Mouse (Mus musculus): ENCODE data around the gene Pold4. TPM values are rescaled to one million over a fixed set of nuclear protein-coding genes. Genes with fewer than 3 reads are reported as not detected.

Pold4 gene
- total RNA-seq (2017) = 61.0 and 88.8 TPM in 2 replicates

- ATAC-seq (replicated peaks in 1 of 2; ENCODE audit: insufficient read depth in 1 of 2, low FRiP score in 2 of 2, low TSS enrichment in 1 of 2, low read depth in 1 of 2, poor library complexity in 2 of 2, severe bottlenecking in 2 of 2) = peak; percentile 88 to 89
Observed at GRCm38 (mm10) chr19:4231253-4232185, at the start of gene Pold4. Gene Pold4 (plus strand): TSS chr19:4231899.

GRCm38 (mm10) chr19:4183689-4184088, 48.0 kb upstream of the Pold4 start:
- no peak for ATAC-seq (replicated peaks in 1 of 2; ENCODE audit: insufficient read depth in 1 of 2, low FRiP score in 2 of 2, low TSS enrichment in 1 of 2, low read depth in 1 of 2, poor library complexity in 2 of 2, severe bottlenecking in 2 of 2)

GRCm38 (mm10) chr19:4184976-4185975, 46.4 kb upstream of the Pold4 start:
- ATAC-seq (replicated peaks in 1 of 2; ENCODE audit: insufficient read depth in 1 of 2, low FRiP score in 2 of 2, low TSS enrichment in 1 of 2, low read depth in 1 of 2, poor library complexity in 2 of 2, severe bottlenecking in 2 of 2) = peak; percentile 65 to 75

GRCm38 (mm10) chr19:4187303-4187702, 44.4 kb upstream of the Pold4 start:
- no peak for ATAC-seq (replicated peaks in 1 of 2; ENCODE audit: insufficient read depth in 1 of 2, low FRiP score in 2 of 2, low TSS enrichment in 1 of 2, low read depth in 1 of 2, poor library complexity in 2 of 2, severe bottlenecking in 2 of 2)

- no peak for ATAC-seq (replicated peaks in 1 of 2; ENCODE audit: insufficient read depth in 1 of 2, low FRiP score in 2 of 2, low TSS enrichment in 1 of 2, low read depth in 1 of 2, poor library complexity in 2 of 2, severe bottlenecking in 2 of 2)
Observed at GRCm38 (mm10) chr19:4189051-4189620, 42.6 kb upstream of the Pold4 start.

GRCm38 (mm10) chr19:4190831-4191334, 40.8 kb upstream of the Pold4 start, which contains the start of gene Tbc1d10c:
Gene Tbc1d10c (minus strand): TSS chr19:4191284.
- ATAC-seq (replicated peaks in 1 of 2; ENCODE audit: insufficient read depth in 1 of 2, low FRiP score in 2 of 2, low TSS enrichment in 1 of 2, low read depth in 1 of 2, poor library complexity in 2 of 2, severe bottlenecking in 2 of 2) = peak; percentile 50 to 52; a peak in 3 of 4 replicates

GRCm38 (mm10) chr19:4191528-4192250, 40.0 kb upstream of the Pold4 start, which contains the start of gene Ppp1ca:
Gene Ppp1ca (plus strand): TSS chr19:4192065.
- ATAC-seq (replicated peaks in 1 of 2; ENCODE audit: insufficient read depth in 1 of 2, low FRiP score in 2 of 2, low TSS enrichment in 1 of 2, low read depth in 1 of 2, poor library complexity in 2 of 2, severe bottlenecking in 2 of 2) = peak; percentile 82 to 86

GRCm38 (mm10) chr19:4192251-4192985, 39.3 kb upstream of the Pold4 start:
- ATAC-seq (replicated peaks in 1 of 2; ENCODE audit: insufficient read depth in 1 of 2, low FRiP score in 2 of 2, low TSS enrichment in 1 of 2, low read depth in 1 of 2, poor library complexity in 2 of 2, severe bottlenecking in 2 of 2) = no peak

GRCm38 (mm10) chr19:4193129-4193528, 38.6 kb upstream of the Pold4 start:
- ATAC-seq (replicated peaks in 1 of 2; ENCODE audit: insufficient read depth in 1 of 2, low FRiP score in 2 of 2, low TSS enrichment in 1 of 2, low read depth in 1 of 2, poor library complexity in 2 of 2, severe bottlenecking in 2 of 2) = no peak

- no peak for ATAC-seq (replicated peaks in 1 of 2; ENCODE audit: insufficient read depth in 1 of 2, low FRiP score in 2 of 2, low TSS enrichment in 1 of 2, low read depth in 1 of 2, poor library complexity in 2 of 2, severe bottlenecking in 2 of 2)
Observed at GRCm38 (mm10) chr19:4194021-4194724, 37.5 kb upstream of the Pold4 start.

- ATAC-seq (replicated peaks in 1 of 2; ENCODE audit: insufficient read depth in 1 of 2, low FRiP score in 2 of 2, low TSS enrichment in 1 of 2, low read depth in 1 of 2, poor library complexity in 2 of 2, severe bottlenecking in 2 of 2) = no peak
Observed at GRCm38 (mm10) chr19:4194776-4195650, 36.7 kb upstream of the Pold4 start.

- no peak for ATAC-seq (replicated peaks in 1 of 2; ENCODE audit: insufficient read depth in 1 of 2, low FRiP score in 2 of 2, low TSS enrichment in 1 of 2, low read depth in 1 of 2, poor library complexity in 2 of 2, severe bottlenecking in 2 of 2)
Observed at GRCm38 (mm10) chr19:4196048-4196447, 35.7 kb upstream of the Pold4 start.

- ATAC-seq (replicated peaks in 1 of 2; ENCODE audit: insufficient read depth in 1 of 2, low FRiP score in 2 of 2, low TSS enrichment in 1 of 2, low read depth in 1 of 2, poor library complexity in 2 of 2, severe bottlenecking in 2 of 2) = no peak
Observed at GRCm38 (mm10) chr19:4196548-4196947, 35.2 kb upstream of the Pold4 start.

GRCm38 (mm10) chr19:4197180-4197579, 34.5 kb upstream of the Pold4 start:
- ATAC-seq (replicated peaks in 1 of 2; ENCODE audit: insufficient read depth in 1 of 2, low FRiP score in 2 of 2, low TSS enrichment in 1 of 2, low read depth in 1 of 2, poor library complexity in 2 of 2, severe bottlenecking in 2 of 2) = no peak
